Mouse (Mus musculus) heart, embryonic 15.5 days (tissue): Measurements from ENCODE around the gene Urod. TPM values are rescaled to one million over a fixed set of nuclear protein-coding genes. Genes with fewer than 3 reads are reported as not detected.
A peak's percentile ranks its signal among the peaks of the same experiment; 100 is the strongest.

Source experiments
- ATAC-seq: fragments of 200-750 bp; cut with Nextera tagmentation; replicated peaks from 2 replicates; pipeline ENCODE4 v1.8.0; 2017; ENCODE audit warnings: low read depth, moderate TSS enrichment; ENCODE audit not compliant: insufficient number of reproducible peaks, insufficient read depth, low FRiP score
- H3K27ac ChIP-seq: fragments of 300-500 bp; sonication (generic); 2 replicates; pipeline ENCODE4 v1.5.1; 2015; ENCODE audit warnings: mild to moderate bottlenecking, inconsistent platforms
- H3K27me3 ChIP-seq: fragments of 300-500 bp; sonication (generic); 2 replicates; pipeline ENCODE4 v1.6.1; 2015; ENCODE audit warnings: inconsistent platforms
- H3K36me3 ChIP-seq: fragments of 300-500 bp; sonication (generic); 2 replicates; pipeline ENCODE4 v1.6.1; 2015; ENCODE audit warnings: mild to moderate bottlenecking, inconsistent platforms
- H3K4me1 ChIP-seq: fragments of 300-500 bp; sonication (generic); replicated peaks from 2 replicates; pipeline ENCODE4 v1.6.1; 2015; ENCODE audit warnings: inconsistent platforms
- H3K4me2 ChIP-seq: fragments of 300-500 bp; sonication (generic); 2 replicates; pipeline ENCODE4 v1.6.1; 2015; ENCODE audit warnings: inconsistent platforms, mild to moderate bottlenecking, moderate library complexity
- H3K4me3 ChIP-seq: fragments of 300-500 bp; sonication (generic); 2 replicates; pipeline ENCODE4 v1.5.1; 2015; ENCODE audit warnings: mild to moderate bottlenecking, inconsistent platforms
- H3K9ac ChIP-seq: fragments of 300-500 bp; sonication (generic); 2 replicates; pipeline ENCODE4 v1.6.1; 2015; ENCODE audit warnings: mild to moderate bottlenecking, inconsistent platforms
- H3K9me3 ChIP-seq: fragments of 300-500 bp; sonication (generic); replicated peaks from 2 replicates; pipeline ENCODE4 v1.6.1; 2016; ENCODE audit warnings: inconsistent platforms
- WGBS: fragments of 180-500 bp; shearing (Covaris S2); methylation state at CpG from one replicate; pipeline ENCODE4 v1.1.7; 2015; ENCODE audit warnings: mixed read lengths; 5-methylcytosine and 5-hydroxymethylcytosine counted together
- polyA plus RNA-seq: library from polyadenylated mRNA; unstranded; fragments of >200 nt; fragmentation: Nextera tagmentation; extraction: Ambion mirVana; gene quantifications from 2 replicates; pipeline ENCODE4 v1.2.1, GENCODE M21; 2015

The Urod gene
- polyA plus RNA-seq, 1 experiment from 2014 or later = 82.5 TPM

DNA sequence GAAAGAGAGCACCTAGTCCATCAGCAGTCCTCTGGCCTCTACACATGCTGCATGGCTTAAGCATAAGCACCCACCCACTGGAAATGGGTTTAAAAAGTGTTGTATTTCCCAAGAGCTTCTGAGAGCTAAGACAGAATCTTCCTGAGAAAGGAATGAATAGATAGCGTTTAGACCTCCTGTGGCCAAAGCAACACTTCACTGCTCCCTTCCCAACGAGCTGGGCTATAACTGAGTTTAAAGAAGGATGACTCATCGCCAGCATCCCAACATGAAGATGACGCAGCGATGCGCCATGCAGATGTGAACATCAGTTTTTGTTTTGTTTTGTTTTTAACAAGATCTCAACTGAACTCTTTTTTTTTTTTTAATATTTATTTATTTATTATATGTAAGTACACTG lies 19.4 kb upstream of the Urod start:
- H3K4me3 ChIP-seq = no peak overlapping the region
- no peak for ATAC-seq
- H3K4me2 ChIP-seq = no peak overlapping the region
- H3K4me1 ChIP-seq = no peaks in the 10 kb centered on the region
- H3K36me3 ChIP-seq = no peaks in the 10 kb centered on the region
- no peaks in the 10 kb centered on the region for H3K27me3 ChIP-seq
- no peak overlapping the region for H3K27ac ChIP-seq
- no peaks in the 10 kb centered on the region for H3K9me3 ChIP-seq
- H3K9ac ChIP-seq = no peak overlapping the region
- WGBS = 83% methylated on average over 6 of the region's 6 CpGs

DNA sequence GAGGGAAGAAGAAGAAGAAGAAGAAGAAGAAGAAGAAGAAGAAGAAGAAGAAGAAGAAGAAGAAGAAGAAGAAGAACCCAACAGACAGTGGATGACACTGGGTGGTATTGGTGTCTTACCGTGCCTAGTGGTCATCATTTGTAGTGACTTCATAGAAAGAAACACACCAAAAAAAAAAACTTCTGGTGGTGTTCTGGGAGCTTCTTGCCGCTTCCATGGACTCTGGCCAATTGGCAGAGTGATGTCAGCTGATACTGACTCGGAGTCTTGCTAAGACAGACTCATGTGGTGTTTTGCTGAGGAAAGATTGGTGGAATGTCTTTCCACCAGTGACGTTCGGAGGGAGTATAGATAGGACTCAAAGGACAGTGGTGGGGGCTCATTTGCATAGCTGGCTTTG lies 16.0 kb upstream of the Urod start:
- Histone ChIP-seq H3K36me3 (no peaks in the 10 kb centered on the region), H3K9me3 (no peaks in the 10 kb centered on the region), H3K27ac (no peak overlapping the region), H3K4me3 (no peak overlapping the region), H3K4me2 (no peak overlapping the region), H3K27me3 (no peaks in the 10 kb centered on the region), H3K4me1 (no peaks in the 10 kb centered on the region), H3K9ac (no peak overlapping the region)
- no peak for ATAC-seq
- WGBS = 61% methylated on average over 5 of the region's 5 CpGs

DNA sequence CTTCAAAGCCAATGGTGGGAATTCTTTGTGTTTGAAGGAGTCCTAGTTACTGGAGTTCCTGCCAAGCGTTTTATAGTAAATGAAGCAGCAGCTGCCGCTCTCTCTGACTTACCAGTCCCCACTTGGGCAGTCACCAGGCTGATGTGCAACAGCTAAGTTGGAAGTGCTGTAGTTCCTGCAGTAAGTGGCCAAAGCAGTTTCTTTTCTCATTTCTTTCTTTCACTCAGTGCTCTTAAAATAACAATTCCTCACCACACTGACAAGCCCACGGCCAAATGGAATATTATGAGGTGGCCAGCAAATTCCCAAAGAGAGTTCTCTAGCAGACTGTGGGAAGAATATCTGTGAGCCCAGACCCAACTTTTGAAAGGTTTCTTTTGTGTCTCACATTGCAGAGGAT lies 12.8 kb upstream of the Urod start:
- H3K27me3 ChIP-seq = 0 out of 2 replicates have a peak, but pooled peaks cover 4% of the 10 kb centered on the region
- no peaks in the 10 kb centered on the region for H3K4me1 ChIP-seq
- no peak for ATAC-seq
- no peak overlapping the region for H3K4me2 ChIP-seq
- no peak overlapping the region for H3K9ac ChIP-seq
- 57% methylated on average over 3 of the region's 3 CpGs for WGBS
- H3K4me3 ChIP-seq = no peak overlapping the region
- H3K27ac ChIP-seq = no peak overlapping the region
- H3K36me3 ChIP-seq = peaks cover 9% of the 10 kb centered on the region; the same call in 1 of the 2 replicates
- H3K9me3 ChIP-seq = no peaks in the 10 kb centered on the region

DNA sequence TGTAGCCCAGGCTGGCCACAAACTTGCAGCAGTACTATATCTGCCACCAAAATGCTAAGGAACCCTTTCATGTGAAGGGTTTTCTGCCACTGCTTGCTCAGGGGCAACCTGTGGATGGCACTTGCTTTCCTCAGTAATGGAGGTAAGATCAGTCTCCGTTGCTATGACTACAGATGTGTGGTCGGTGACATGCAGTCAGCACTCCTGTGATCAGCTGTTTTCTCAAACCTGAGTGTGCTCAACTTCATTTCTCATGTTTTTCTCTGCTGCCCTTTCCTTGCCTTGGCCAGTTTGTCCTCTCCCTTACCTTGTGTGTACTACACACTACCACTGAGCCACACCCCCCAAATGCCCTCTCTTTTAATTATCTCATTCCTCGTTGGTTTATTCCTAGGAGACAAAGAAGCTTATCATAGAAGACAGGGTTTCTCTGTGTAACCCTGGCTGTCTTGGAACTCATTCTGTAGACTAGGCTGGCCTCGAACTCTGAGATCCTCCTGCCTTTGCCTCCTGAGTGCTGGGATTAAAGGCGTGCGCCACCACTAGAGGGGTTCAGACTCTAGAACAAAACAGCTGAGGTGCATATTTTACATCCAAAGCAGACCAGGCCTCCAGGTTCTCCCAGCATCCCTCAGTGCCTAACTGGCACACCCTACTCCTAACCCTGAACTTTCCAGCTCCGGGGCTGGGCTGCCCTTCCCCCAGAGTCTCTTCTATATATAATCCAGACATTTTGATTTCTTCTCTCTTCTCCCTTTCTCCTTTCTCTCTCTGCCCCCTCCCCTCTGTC lies 11.6 kb upstream of the Urod start:
- Histone ChIP-seq H3K36me3 (peaks cover 10% of the 10 kb centered on the region; the same call in 1 of the 2 replicates), H3K9me3 (no peaks in the 10 kb centered on the region), H3K4me3 (no peak overlapping the region), H3K27ac (no peak overlapping the region), H3K4me2 (no peak overlapping the region), H3K27me3 (0 out of 2 replicates have a peak, but pooled peaks cover 6% of the 10 kb centered on the region), H3K9ac (no peak overlapping the region), H3K4me1 (no peaks in the 10 kb centered on the region)
- no peak for ATAC-seq
- 65% methylated on average over 7 of the region's 7 CpGs for WGBS

DNA sequence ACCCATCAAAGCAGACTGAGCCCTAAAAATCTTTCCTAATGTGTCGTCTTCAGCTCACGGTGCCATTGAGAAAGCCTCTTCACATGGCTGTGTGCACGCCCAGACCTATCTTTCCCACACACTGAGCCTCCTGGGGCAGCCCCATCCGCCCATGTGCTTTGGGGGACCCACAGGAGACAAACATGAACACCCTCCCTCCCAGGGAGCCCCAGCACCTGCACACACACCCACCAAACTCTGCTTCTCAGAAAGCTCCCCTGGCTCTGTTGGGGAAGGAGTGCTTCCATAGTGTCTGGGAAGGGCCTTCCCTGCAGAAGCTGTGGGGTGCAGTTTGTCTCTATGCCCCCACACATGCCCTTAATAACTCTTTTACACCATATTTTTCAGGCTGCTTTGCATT lies 10.4 kb upstream of the Urod start:
- H3K9me3 ChIP-seq = no peaks in the 10 kb centered on the region
- ATAC-seq = no peak
- no peaks in the 10 kb centered on the region for H3K4me1 ChIP-seq
- H3K9ac ChIP-seq = no peak overlapping the region
- H3K4me3 ChIP-seq = no peak overlapping the region
- H3K27me3 ChIP-seq = 0 out of 2 replicates have a peak, but pooled peaks cover 6% of the 10 kb centered on the region
- WGBS = 76% methylated on average over 4 of the region's 4 CpGs
- H3K4me2 ChIP-seq = no peak overlapping the region
- H3K27ac ChIP-seq = no peak overlapping the region
- H3K36me3 ChIP-seq = peaks cover 17% of the 10 kb centered on the region; the same call in 1 of the 2 replicates

DNA sequence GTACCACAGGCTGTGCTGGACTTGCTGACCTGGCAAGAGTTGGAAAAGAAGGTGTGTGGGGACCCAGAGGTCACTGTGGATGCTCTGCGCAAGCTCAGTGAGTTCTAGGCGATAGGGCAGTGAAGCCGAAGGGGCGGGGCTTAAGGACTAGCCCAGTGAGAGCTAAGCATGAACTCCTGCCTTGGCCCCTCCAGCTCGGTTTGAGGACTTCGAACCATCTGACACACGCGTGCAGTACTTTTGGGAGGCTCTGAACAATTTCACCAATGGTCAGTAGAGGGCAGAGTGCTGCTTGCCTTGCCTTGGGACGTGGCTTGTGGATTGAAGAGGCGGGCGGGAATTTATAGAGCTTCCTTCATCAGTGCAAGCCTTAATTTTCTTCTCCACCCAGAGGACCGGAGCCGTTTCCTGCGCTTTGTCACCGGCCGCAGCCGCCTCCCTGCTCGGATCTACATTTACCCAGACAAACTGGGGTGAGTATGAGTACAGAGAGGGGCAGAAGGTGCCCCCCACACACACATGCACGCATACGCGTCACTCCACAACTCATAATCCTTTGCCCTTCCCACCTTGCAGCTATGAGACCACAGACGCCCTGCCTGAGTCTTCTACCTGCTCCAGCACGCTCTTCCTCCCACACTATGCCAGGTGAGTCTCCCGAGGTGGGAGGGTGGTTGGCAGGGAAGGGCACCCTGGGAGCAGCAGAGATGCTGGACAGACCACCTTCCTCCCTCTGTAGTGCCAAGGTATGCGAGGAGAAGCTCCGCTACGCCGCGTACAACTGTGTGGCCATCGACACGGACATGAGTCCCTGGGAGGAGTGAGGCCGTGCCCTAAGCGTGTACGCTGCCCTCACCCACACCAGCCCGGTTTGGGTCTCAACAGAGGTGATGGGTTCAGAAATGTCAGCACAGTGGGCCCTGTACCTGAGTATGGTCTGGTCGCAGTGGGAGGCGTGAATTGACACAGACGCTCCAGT lies 8.6 kb upstream of the Urod start:
- H3K4me2 ChIP-seq = no peak overlapping the region
- no peaks in the 10 kb centered on the region for H3K4me1 ChIP-seq
- 56% methylated on average over 38 of the region's 38 CpGs for WGBS
- peaks cover 23% of the 10 kb centered on the region for H3K36me3 ChIP-seq
- H3K27ac ChIP-seq = no peak overlapping the region
- H3K9ac ChIP-seq = no peak overlapping the region; the same call in 1 of the 2 replicates
- ATAC-seq = no peak; the same call in 1 of the 2 replicates
- no peaks in the 10 kb centered on the region for H3K9me3 ChIP-seq
- H3K27me3 ChIP-seq = 0 out of 2 replicates have a peak, but pooled peaks cover 6% of the 10 kb centered on the region
- no peak overlapping the region for H3K4me3 ChIP-seq

DNA sequence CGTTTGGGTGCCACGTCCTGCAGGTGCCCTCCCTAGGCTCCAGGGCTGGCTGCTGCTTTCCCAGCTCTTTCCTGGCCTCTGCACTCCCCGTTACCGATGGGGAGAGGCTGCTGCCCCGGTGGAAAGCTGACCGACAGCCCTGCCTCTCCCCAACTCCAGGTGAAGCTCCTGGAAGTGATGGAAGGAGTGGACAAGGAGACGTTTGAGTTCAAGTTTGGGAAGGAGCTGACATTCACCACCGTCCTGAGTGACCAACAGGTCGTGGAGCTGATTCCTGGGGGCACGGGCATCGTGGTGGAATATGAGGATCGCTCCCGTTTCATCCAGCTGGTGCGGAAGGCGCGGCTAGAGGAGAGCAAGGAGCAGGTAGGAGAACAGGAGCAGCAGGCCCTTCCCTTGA lies 7.7 kb upstream of the Urod start:
- Histone ChIP-seq H3K4me1 (no peaks in the 10 kb centered on the region), H3K4me2 (no peak overlapping the region), H3K9me3 (no peaks in the 10 kb centered on the region), H3K36me3 (peaks cover 23% of the 10 kb centered on the region), H3K4me3 (no peak overlapping the region), H3K27ac (no peak overlapping the region), H3K9ac (no peak overlapping the region), H3K27me3 (0 out of 2 replicates have a peak, but pooled peaks cover 6% of the 10 kb centered on the region)
- ATAC-seq = no peak
- WGBS = 84% methylated on average over 16 of the region's 16 CpGs

DNA sequence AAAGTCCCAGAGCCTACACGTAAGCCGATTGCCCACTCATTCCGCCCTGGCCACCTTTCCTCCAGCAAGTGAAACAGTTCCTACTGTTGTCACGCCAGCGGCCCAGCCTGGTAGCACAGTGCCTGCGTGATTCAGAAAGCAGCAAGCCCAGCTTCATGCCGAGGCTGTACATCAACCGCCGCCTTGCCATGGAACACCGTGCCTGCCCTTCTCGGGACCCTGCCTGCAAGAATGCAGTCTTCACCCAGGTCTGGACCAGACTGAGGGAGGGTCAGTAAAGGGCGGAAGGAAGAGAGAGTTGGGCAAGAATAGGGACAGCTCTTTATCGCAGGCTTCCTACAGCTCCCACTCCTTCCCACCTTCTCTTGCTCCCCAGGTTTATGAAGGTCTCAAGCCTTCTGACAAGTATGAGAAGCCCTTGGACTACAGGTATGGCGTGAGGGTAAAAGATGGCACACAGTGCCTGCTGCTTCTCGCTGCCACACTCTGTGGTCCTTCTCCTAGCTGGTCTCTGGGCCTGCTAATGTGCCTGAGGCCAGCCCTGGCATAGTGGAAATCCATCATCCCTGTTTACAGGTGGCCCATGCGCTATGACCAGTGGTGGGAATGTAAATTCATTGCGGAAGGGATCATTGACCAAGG lies 5.4 kb upstream of the Urod start:
- WGBS = 91% methylated on average over 17 of the region's 17 CpGs
- Histone ChIP-seq H3K9ac (no peak overlapping the region), H3K4me1 (peaks cover 13% of the 10 kb centered on the region), H3K36me3 (peaks cover 23% of the 10 kb centered on the region), H3K27ac (no peak overlapping the region), H3K9me3 (no peaks in the 10 kb centered on the region), H3K4me2 (no peak overlapping the region), H3K27me3 (0 out of 2 replicates have a peak, but pooled peaks cover 6% of the 10 kb centered on the region), H3K4me3 (no peak overlapping the region)
- no peak for ATAC-seq

DNA sequence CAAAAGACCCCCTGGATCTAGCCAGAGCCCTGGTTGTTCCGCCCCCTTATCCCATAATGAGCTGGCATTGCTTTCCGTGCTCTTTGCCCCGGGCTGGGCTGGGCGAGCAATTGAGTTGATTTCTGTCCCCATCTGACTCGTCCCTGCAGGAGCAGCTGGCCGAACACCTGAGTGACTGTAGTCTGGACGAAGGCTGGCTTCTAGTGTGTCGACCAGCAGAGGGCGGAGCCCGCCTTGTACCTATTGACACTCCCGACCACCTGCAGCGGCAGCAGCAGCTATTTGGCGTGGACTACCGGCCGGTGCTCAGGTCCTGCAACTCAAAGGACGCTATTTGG lies 1.6 kb upstream of the Urod start:
- H3K4me2 ChIP-seq = peak overlapping the region; percentile 97
- peak overlapping the region; percentile 97 for H3K4me3 ChIP-seq
- H3K4me1 ChIP-seq = peaks cover 23% of the 10 kb centered on the region
- ATAC-seq = 0 out of 2 replicates have a peak, but pooled peaks have one; percentile 17
- H3K9me3 ChIP-seq = no peaks in the 10 kb centered on the region
- WGBS = under 1% methylated on average over 16 of the region's 16 CpGs
- peaks cover 17% of the 10 kb centered on the region for H3K36me3 ChIP-seq
- peak overlapping the region; percentile 86 for H3K9ac ChIP-seq
- H3K27me3 ChIP-seq = no peaks in the 10 kb centered on the region
- H3K27ac ChIP-seq = peak overlapping the region; percentile 79

DNA sequence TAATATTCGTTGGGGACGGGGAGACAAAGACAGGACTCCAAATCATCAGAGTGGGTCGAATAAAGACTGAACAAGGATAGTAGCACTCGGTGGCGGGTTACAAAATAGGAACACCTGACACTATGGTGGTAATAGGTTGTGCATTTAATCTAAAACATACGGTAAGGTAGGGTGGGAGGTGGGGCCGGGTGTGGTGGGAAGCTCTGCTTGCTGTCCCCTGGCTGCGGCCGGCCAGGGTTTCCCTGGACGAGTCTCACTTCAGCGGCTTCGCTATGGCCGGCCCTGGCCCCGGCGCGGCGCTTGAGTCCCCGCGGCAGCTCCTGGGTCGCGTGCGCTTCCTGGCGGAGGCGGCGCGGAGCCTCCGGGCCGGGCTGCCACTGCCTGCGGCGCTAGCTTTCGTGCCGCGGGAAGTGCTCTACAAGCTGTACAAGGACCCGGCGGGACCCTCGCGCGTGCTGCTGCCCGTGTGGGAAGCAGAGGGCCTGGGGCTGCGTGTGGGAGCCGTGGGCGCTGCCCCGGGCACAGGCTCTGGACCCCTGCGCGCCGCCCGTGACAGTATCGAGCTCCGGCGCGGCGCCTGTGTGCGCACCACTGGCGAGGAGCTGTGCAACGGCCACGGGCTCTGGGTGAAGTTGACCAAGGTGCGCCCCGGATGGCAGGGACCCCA lies 1.1 kb upstream of the Urod start, which contains the start of gene Hectd3:
Gene Hectd3, plus strand, starts transcription at position 187 of the 667 bp plus-strand sequence.
- Histone ChIP-seq H3K4me3 (peak within 1 kb of the TSS; percentile 97), H3K36me3 (peaks cover 16% of the 10 kb centered on the region), H3K27ac (peak within 1 kb of the TSS; percentile 79), H3K9me3 (no peaks in the 10 kb centered on the region), H3K9ac (peak within 1 kb of the TSS; percentile 86), H3K4me2 (peak within 1 kb of the TSS; percentile 97), H3K4me1 (peaks cover 23% of the 10 kb centered on the region), H3K27me3 (no peaks in the 10 kb centered on the region)
- under 1% methylated on average over 58 of the region's 58 CpGs for WGBS
- ATAC-seq = peak; percentile 63
